In genomic region chr7:30195461-30195860, GRCm38 (mm10) we compare ENCODE assay signal across 8 mouse cellular contexts. TPM values are rescaled to one million over a fixed set of nuclear protein-coding genes. Genes with fewer than 3 reads are reported as not detected.
A peak's percentile ranks its signal among the peaks of the same experiment; 100 is the strongest.
DNase-seq lines count a peak whose midpoint lies in the region; ATAC-seq and TF ChIP-seq lines count a peak whose summit lies in the region.

No protein-coding gene starts in this region.

- peak overlapping the region; percentile 81; the same call in 1 of the 2 replicates for H3K9ac ChIP-seq in kidney, embryonic 16.5 days (replicated peaks; ENCODE audit: low read length)
- H3K9ac ChIP-seq in embryonic facial prominence, embryonic 14.5 days (ENCODE audit: low read depth, low read length) = no peak overlapping the region; the same call in 1 of the 2 replicates
- H3K9ac ChIP-seq in intestine, embryonic 15.5 days = no peak overlapping the region

- no peaks in the 10 kb centered on the region for H3K27me3 ChIP-seq in kidney, embryonic 16.5 days (ENCODE audit: insufficient read depth, low read length)
- no peaks in the 10 kb centered on the region for H3K27me3 ChIP-seq in embryonic facial prominence, embryonic 14.5 days (replicated peaks; ENCODE audit: control insufficient read depth, insufficient read depth, low read length)
- H3K27me3 ChIP-seq in intestine, embryonic 15.5 days (replicated peaks) = no peaks in the 10 kb centered on the region
- no peaks in the 10 kb centered on the region for H3K27me3 ChIP-seq in myocyte (ENCODE audit: control insufficient read depth, insufficient read depth, insufficient read length)

- DNase-seq in kidney, adult 18-20 months = no peak
- no peak for DNase-seq in embryonic facial prominence, embryonic 14.5 days (ENCODE audit: low spot score)
- DNase-seq in right cerebral cortex, postnatal 14 days = no peak
- DNase-seq in thymus, postnatal 4 days = no peak
- no peak for DNase-seq in T-cell, adult 2 months (ENCODE audit: low spot score)

- WGBS in kidney, embryonic 16.5 days = 61% methylated on average over 6 of the region's 6 CpGs
- 71% methylated on average over 6 of the region's 6 CpGs for WGBS in embryonic facial prominence, embryonic 14.5 days
- 57% methylated on average over 6 of the region's 6 CpGs for WGBS in intestine, embryonic 15.5 days

- peaks cover 12% of the 10 kb centered on the region for H3K36me3 ChIP-seq in kidney, embryonic 16.5 days (ENCODE audit: insufficient read depth, low read length)
- H3K36me3 ChIP-seq in embryonic facial prominence, embryonic 14.5 days (ENCODE audit: control insufficient read depth, insufficient read depth, low read length) = peaks cover 25% of the 10 kb centered on the region
- peaks cover 19% of the 10 kb centered on the region for H3K36me3 ChIP-seq in intestine, embryonic 15.5 days
- peaks cover 7% of the 10 kb centered on the region for H3K36me3 ChIP-seq in myocyte (ENCODE audit: control insufficient read depth, insufficient read depth)

- no peaks in the 10 kb centered on the region for H3K9me3 ChIP-seq in kidney, embryonic 16.5 days (ENCODE audit: low read length)
- no peaks in the 10 kb centered on the region for H3K9me3 ChIP-seq in embryonic facial prominence, embryonic 14.5 days (ENCODE audit: control insufficient read depth, low read length)
- H3K9me3 ChIP-seq in intestine, embryonic 15.5 days = no peaks in the 10 kb centered on the region

- H3K4me2 ChIP-seq in kidney, embryonic 16.5 days (replicated peaks; ENCODE audit: low read depth, low read length) = peak overlapping the region; percentile 65
- H3K4me2 ChIP-seq in embryonic facial prominence, embryonic 14.5 days (ENCODE audit: low read depth, low read length) = peak overlapping the region; percentile 69; the same call in 1 of the 2 replicates
- H3K4me2 ChIP-seq in intestine, embryonic 15.5 days (replicated peaks) = peak overlapping the region; percentile 72
- peak overlapping the region; percentile 84 for H3K4me2 ChIP-seq in myocyte (ENCODE audit: low read depth)

- H3K27ac ChIP-seq in kidney, embryonic 16.5 days (ENCODE audit: low read length) = no peak overlapping the region
- no peak overlapping the region for H3K27ac ChIP-seq in embryonic facial prominence, embryonic 14.5 days (replicated peaks; ENCODE audit: low read depth, low read length)
- no peak overlapping the region for H3K27ac ChIP-seq in intestine, embryonic 15.5 days

- peak overlapping the region; percentile 30 for H3ac ChIP-seq in myocyte (ENCODE audit: control insufficient read depth, insufficient read length)

- no peak for ATAC-seq in kidney, embryonic 16.5 days (ENCODE audit: low FRiP score, low TSS enrichment)
- no peak for ATAC-seq in embryonic facial prominence, embryonic 14.5 days (ENCODE audit: low read depth)
- no peak for ATAC-seq in intestine, embryonic 15.5 days

- H3K79me2 ChIP-seq in myocyte (ENCODE audit: control insufficient read depth, insufficient read depth) = peaks cover 22% of the 10 kb centered on the region

- peak overlapping the region; percentile 91 for H3K4me3 ChIP-seq in kidney, embryonic 16.5 days (ENCODE audit: low read length)
- H3K4me3 ChIP-seq in embryonic facial prominence, embryonic 14.5 days (ENCODE audit: low read depth, low read length) = 0 out of 2 replicates have a peak overlapping the region, but pooled peaks have one; percentile 78
- 0 out of 2 replicates have a peak overlapping the region, but pooled peaks have one; percentile 70 for H3K4me3 ChIP-seq in intestine, embryonic 15.5 days (replicated peaks)
- H3K4me3 ChIP-seq in myocyte = peak overlapping the region; percentile 83

- H3K4me1 ChIP-seq in kidney, embryonic 16.5 days (ENCODE audit: insufficient read depth, low read length) = peaks cover 28% of the 10 kb centered on the region
- H3K4me1 ChIP-seq in embryonic facial prominence, embryonic 14.5 days (ENCODE audit: control insufficient read depth, insufficient read depth, low read length) = peaks cover 12% of the 10 kb centered on the region
- peaks cover 24% of the 10 kb centered on the region for H3K4me1 ChIP-seq in intestine, embryonic 15.5 days (replicated peaks)

- no peak for TF ChIP-seq POLR2A in myocyte (IDR thresholded peaks at IDR 0.05; ENCODE audit: insufficient read length, low read depth)

TF ChIP-seq in myocyte, 11 proteins besides CTCF, POLR2A, EP300 and RAD21:
- TF ChIP-seq MAX (IDR thresholded peaks at IDR 0.05; ENCODE audit: low read depth) = no peak
- no peak for TF ChIP-seq USF1 (IDR thresholded peaks at IDR 0.05; ENCODE audit: low read depth)
- TF ChIP-seq MYOG (IDR thresholded peaks at IDR 0.05; ENCODE audit: control insufficient read depth in 1 of 3, insufficient read depth in 1 of 3, insufficient read length in 2 of 3, low read depth in 2 of 3) = no peak
- no peak for TF ChIP-seq MYOD1 (IDR thresholded peaks at IDR 0.05; ENCODE audit: control insufficient read depth in 1 of 3, insufficient read length in 2 of 3, low read depth in 2 of 3)
- TF ChIP-seq TCF12 (IDR thresholded peaks at IDR 0.05; ENCODE audit: insufficient read depth, poor library complexity, severe bottlenecking) = no peak
- no peak for TF ChIP-seq POLR2AphosphoS2 (IDR thresholded peaks at IDR 0.05; ENCODE audit: insufficient read length, low read depth)
- no peak for TF ChIP-seq CEBPB (IDR thresholded peaks at IDR 0.05; ENCODE audit: insufficient read depth, poor library complexity, severe bottlenecking)
- TF ChIP-seq SRF (IDR thresholded peaks at IDR 0.05; ENCODE audit: control insufficient read depth, insufficient read length, low read depth) = no peak
- TF ChIP-seq E2F4 (IDR thresholded peaks at IDR 0.05; ENCODE audit: insufficient read depth) = no peak
- TF ChIP-seq TCF3 (IDR thresholded peaks at IDR 0.05; ENCODE audit: insufficient read length, low read depth) = no peak
- no peak for TF ChIP-seq REST (IDR thresholded peaks at IDR 0.05; ENCODE audit: insufficient read depth, insufficient read length)

RNA-seq across cellular contexts. Expression of gene Capns1, which starts 3.1 kb away (rescaled TPM):
- polyA plus RNA-seq in kidney, embryonic 16.5 days (2015; fragmentation: Nextera tagmentation; extraction: Ambion mirVana) = 105 and 111 TPM in 2 replicates
- 96.4 and 107 TPM in 2 replicates for polyA plus RNA-seq in embryonic facial prominence, embryonic 14.5 days (2014; fragmentation: Nextera tagmentation; extraction: Ambion mirVana)
- 83.7 and 101 TPM in 2 replicates for polyA plus RNA-seq in intestine, embryonic 15.5 days (2015; fragmentation: Nextera tagmentation; extraction: Ambion mirVana)
- 622 TPM for polyA plus RNA-seq in myocyte (2012; fragmentation: generic; extraction: Trizol)

RNA-seq across cellular contexts. Expression of gene Cox7a1, which starts 11.5 kb away (rescaled TPM):
- polyA plus RNA-seq in kidney, embryonic 16.5 days (2015; fragmentation: Nextera tagmentation; extraction: Ambion mirVana) = 11.7 and 13.8 TPM in 2 replicates
- 7.4 and 17.0 TPM in 2 replicates for polyA plus RNA-seq in embryonic facial prominence, embryonic 14.5 days (2014; fragmentation: Nextera tagmentation; extraction: Ambion mirVana)
- 30.7 and 34.3 TPM in 2 replicates for polyA plus RNA-seq in intestine, embryonic 15.5 days (2015; fragmentation: Nextera tagmentation; extraction: Ambion mirVana)
- 112 TPM for polyA plus RNA-seq in myocyte (2012; fragmentation: generic; extraction: Trizol)

RNA-seq across cellular contexts. Expression of gene Zfp146, which starts 25.9 kb away (rescaled TPM):
- polyA plus RNA-seq in kidney, embryonic 16.5 days (2015; fragmentation: Nextera tagmentation; extraction: Ambion mirVana) = 12.6 and 15.6 TPM in 2 replicates
- 18.1 and 18.4 TPM in 2 replicates for polyA plus RNA-seq in embryonic facial prominence, embryonic 14.5 days (2014; fragmentation: Nextera tagmentation; extraction: Ambion mirVana)
- polyA plus RNA-seq in intestine, embryonic 15.5 days (2015; fragmentation: Nextera tagmentation; extraction: Ambion mirVana) = 12.2 and 13.6 TPM in 2 replicates
- polyA plus RNA-seq in myocyte (2012; fragmentation: generic; extraction: Trizol) = 13.2 TPM

RNA-seq across cellular contexts. Expression of gene Polr2i, which starts 36.3 kb away (rescaled TPM):
- 145 and 146 TPM in 2 replicates for polyA plus RNA-seq in kidney, embryonic 16.5 days (2015; fragmentation: Nextera tagmentation; extraction: Ambion mirVana)
- polyA plus RNA-seq in embryonic facial prominence, embryonic 14.5 days (2014; fragmentation: Nextera tagmentation; extraction: Ambion mirVana) = 172 and 180 TPM in 2 replicates
- polyA plus RNA-seq in intestine, embryonic 15.5 days (2015; fragmentation: Nextera tagmentation; extraction: Ambion mirVana) = 115 and 116 TPM in 2 replicates
- 174 TPM for polyA plus RNA-seq in myocyte (2012; fragmentation: generic; extraction: Trizol)

RNA-seq across cellular contexts. Expression of gene Tbcb, which starts 36.6 kb away (rescaled TPM):
- polyA plus RNA-seq in kidney, embryonic 16.5 days (2015; fragmentation: Nextera tagmentation; extraction: Ambion mirVana) = 180 and 206 TPM in 2 replicates
- polyA plus RNA-seq in embryonic facial prominence, embryonic 14.5 days (2014; fragmentation: Nextera tagmentation; extraction: Ambion mirVana) = 166 and 169 TPM in 2 replicates
- polyA plus RNA-seq in intestine, embryonic 15.5 days (2015; fragmentation: Nextera tagmentation; extraction: Ambion mirVana) = 136 and 148 TPM in 2 replicates
- polyA plus RNA-seq in myocyte (2012; fragmentation: generic; extraction: Trizol) = 147 TPM
